Mouse (Mus musculus) cortical plate, adult 2 months (tissue): ENCODE measurements around the gene Plcl1.

Source experiments
- CTCF ChIP-seq: fragments of 200-500 bp; IDR thresholded peaks from 2 replicates; pipeline ENCODE4 v1.5.1; 2011; ENCODE audit warnings: mild to moderate bottlenecking, control low read depth, low read length; ENCODE audit not compliant: insufficient read depth; ENCODE audit errors: extremely low read depth
- POLR2A ChIP-seq: fragments of 200-500 bp; IDR thresholded peaks from 2 replicates; pipeline ENCODE4 v1.6.1; 2011; ENCODE audit warnings: mild to moderate bottlenecking, low read length, control low read depth; ENCODE audit not compliant: insufficient read depth; ENCODE audit errors: extremely low read depth

DNA sequence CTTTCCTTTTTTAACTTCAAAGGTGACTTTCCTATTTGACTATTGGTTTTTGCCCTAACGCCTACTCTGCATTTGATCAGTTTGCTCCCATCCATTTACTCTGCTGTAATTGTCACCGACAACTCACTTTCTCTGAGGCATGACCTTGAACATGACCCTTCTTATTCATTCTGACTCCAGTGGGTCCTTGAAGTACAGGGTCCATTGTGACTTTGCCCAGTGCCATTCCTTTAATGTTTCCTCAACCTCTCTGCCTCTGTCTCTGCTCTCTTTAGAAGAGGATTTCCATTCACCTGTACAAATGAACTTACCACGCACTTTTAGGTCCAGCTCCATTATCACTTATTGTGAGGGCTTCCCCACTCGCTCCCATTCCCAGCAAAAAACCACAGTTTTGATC is 199.7 kb downstream of the Plcl1 start:
- no peak for TF ChIP-seq CTCF
- TF ChIP-seq POLR2A: no peak
